ENCODE assay signal across 14 mouse cellular contexts in the genomic region with DNA sequence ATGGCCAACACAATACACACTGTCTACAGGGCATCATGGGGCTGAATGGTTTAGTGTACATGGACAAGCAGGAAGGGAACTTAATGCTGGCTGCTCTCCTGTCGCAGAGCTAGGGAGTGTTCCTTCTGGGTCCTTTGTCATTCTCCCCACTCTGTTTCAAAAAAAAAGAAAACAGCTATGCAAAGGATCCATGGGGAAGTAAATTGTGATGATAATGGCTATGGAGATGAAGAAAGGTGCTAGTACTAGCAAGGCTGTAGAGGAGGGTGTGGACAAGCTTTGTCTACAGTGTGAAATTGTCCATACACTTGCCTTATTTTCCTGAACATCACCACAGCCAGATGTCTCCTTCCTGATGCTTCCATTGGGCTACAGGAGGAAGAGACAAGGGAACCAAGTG. TPM values are rescaled to one million over a fixed set of nuclear protein-coding genes. Genes with fewer than 3 reads are reported as not detected.
"Had no signal": no experiment of that assay in that cellular context is flagged by ENCODE, and none has a peak within 500 bp of the region (broad histone marks: within the 10 kb centered on the region; RNA-seq: fewer than 3 reads in every experiment).

No protein-coding gene starts in this region.

RNA-seq across cellular contexts. Expression of gene H2al1k, which starts 15.4 kb away (rescaled TPM):
- total RNA-seq: common myeloid progenitor, adult 5-6 weeks; forebrain, postnatal 0 days; gastrocnemius, adult 18-20 months; gastrocnemius, adult 2 months; gastrocnemius, adult 8-10 months; gastrocnemius, postnatal 10 days; gastrocnemius, postnatal 14 days; gastrocnemius, postnatal 25 days; gastrocnemius, postnatal 36 days; gastrocnemius, postnatal 4 days; granulocyte monocyte progenitor cell, adult 5-6 weeks; heart, adult 18-20 months; heart, adult 2 months; heart, adult 8-10 months had no signal

RNA-seq across cellular contexts. Expression of gene H2al1m, which starts 51.4 kb away (rescaled TPM):
- total RNA-seq: gastrocnemius, adult 2 months; gastrocnemius, postnatal 10 days; gastrocnemius, postnatal 25 days; gastrocnemius, postnatal 36 days; gastrocnemius, postnatal 4 days had no signal
